In the genomic region with DNA sequence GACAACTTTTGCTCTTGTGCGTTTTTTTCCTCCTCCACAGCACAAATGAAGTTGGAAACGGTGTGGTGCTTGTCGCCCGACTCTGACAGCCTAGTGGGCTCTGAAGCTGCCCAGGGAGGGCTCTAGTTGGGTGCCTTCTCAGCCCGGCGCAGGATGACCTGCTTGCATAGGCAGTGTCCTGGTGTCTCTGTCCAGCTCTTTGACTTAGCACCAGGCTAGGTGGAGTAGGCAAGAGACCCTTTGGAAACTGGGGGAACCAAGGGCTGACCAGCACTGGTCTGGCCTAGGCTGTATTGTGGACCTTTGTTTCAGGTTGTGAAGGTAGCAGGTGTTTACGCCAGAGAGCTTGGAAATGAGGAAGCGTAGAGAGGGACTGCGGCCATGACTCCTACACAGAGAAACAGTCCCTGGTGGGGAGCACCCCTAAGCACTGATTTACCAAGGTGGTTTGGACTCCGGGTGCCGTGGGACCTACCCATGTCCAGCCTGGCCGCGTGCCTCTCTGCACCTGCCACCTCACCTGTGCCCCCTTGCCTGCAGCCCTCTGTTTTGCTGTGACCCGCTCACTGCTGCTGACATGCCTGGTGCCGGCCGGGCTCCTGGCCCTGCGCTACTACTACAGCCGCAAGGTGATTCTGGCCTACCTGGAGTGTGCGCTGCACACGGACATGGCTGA, we compare ENCODE assay signal across 9 mouse cellular contexts. TPM values are rescaled to one million over a fixed set of nuclear protein-coding genes. Genes with fewer than 3 reads are reported as not detected.
DNase-seq lines count a peak whose midpoint lies in the region; ATAC-seq and TF ChIP-seq lines count a peak whose summit lies in the region.
"Had no signal": no experiment of that assay in that cellular context is flagged by ENCODE, and none has a peak within 500 bp of the region (broad histone marks: within the 10 kb centered on the region; RNA-seq: fewer than 3 reads in every experiment).

No protein-coding gene starts in this region.

- peaks cover 18% of the 10 kb centered on the region for H3K9me3 ChIP-seq in megakaryocyte, embryonic 14.5 days
- no peaks in the 10 kb centered on the region for H3K9me3 ChIP-seq in intestine, embryonic 16.5 days (ENCODE audit: control insufficient read depth, low read length)
- no peaks in the 10 kb centered on the region for H3K9me3 ChIP-seq in stomach, embryonic 16.5 days (replicated peaks; ENCODE audit: control insufficient read depth, low read length)

- TF ChIP-seq CTCF in gastrocnemius, adult 2 months (IDR thresholded peaks at IDR 0.05): no peak

- DNase-seq in gastrocnemius, adult 2 months: no peak
- no peak for DNase-seq in gastrocnemius, adult 18-20 months (ENCODE audit: low spot score)
- DNase-seq in spleen, adult 12 weeks (ENCODE audit: low spot score): no peak

- 73% methylated on average over 20 of the region's 20 CpGs for WGBS in intestine, embryonic 16.5 days
- WGBS in stomach, embryonic 16.5 days: 70% methylated on average over 20 of the region's 20 CpGs

- no peaks in the 10 kb centered on the region for H3K36me3 ChIP-seq in megakaryocyte, embryonic 14.5 days (replicated peaks; ENCODE audit: low read length)
- H3K36me3 ChIP-seq in intestine, embryonic 16.5 days (ENCODE audit: control insufficient read depth, insufficient read depth, low read length): no peaks in the 10 kb centered on the region
- H3K36me3 ChIP-seq in stomach, embryonic 16.5 days (ENCODE audit: control insufficient read depth, insufficient read depth, low read length): no peaks in the 10 kb centered on the region

- peaks cover 90% of the 10 kb centered on the region for H3K27me3 ChIP-seq in megakaryocyte, embryonic 14.5 days (replicated peaks)
- H3K27me3 ChIP-seq in intestine, embryonic 16.5 days (replicated peaks; ENCODE audit: control insufficient read depth, insufficient read depth, low read length): peaks cover 39% of the 10 kb centered on the region
- H3K27me3 ChIP-seq in stomach, embryonic 16.5 days (ENCODE audit: control insufficient read depth, insufficient read depth, low read length): peaks cover 51% of the 10 kb centered on the region

- no peak for ATAC-seq in megakaryocyte, adult 5-6 weeks (ENCODE audit: poor library complexity, severe bottlenecking)
- no peak for ATAC-seq in intestine, embryonic 16.5 days
- ATAC-seq in stomach, embryonic 16.5 days (ENCODE audit: insufficient read depth, low FRiP score): no peak
- no peak for ATAC-seq in monocyte, adult 5-6 weeks (replicated peaks; ENCODE audit: insufficient number of reproducible peaks, low FRiP score, low TSS enrichment, poor library complexity, severe bottlenecking)

- peak overlapping the region; percentile 71 for H3K4me3 ChIP-seq in gastrocnemius, adult 2 months
- peak overlapping the region; percentile 56 for H3K4me3 ChIP-seq in megakaryocyte, embryonic 14.5 days (replicated peaks)
- peak overlapping the region; percentile 62 for H3K4me3 ChIP-seq in intestine, embryonic 16.5 days (ENCODE audit: low read length)
- H3K4me3 ChIP-seq in stomach, embryonic 16.5 days (replicated peaks; ENCODE audit: low read length): peak overlapping the region; percentile 69
- H3K4me3 ChIP-seq: myocyte had no signal

- intact Hi-C loops in gastrocnemius, adult 2 months (cut with DNase I): no loop called here

- H3K9ac ChIP-seq in intestine, embryonic 16.5 days (ENCODE audit: low read depth, low read length): no peak overlapping the region
- H3K9ac ChIP-seq in stomach, embryonic 16.5 days (ENCODE audit: low read length): no peak overlapping the region

- no peak overlapping the region for H3K27ac ChIP-seq in gastrocnemius, adult 2 months
- H3K27ac ChIP-seq in intestine, embryonic 16.5 days (ENCODE audit: low read length): no peak overlapping the region
- no peak overlapping the region for H3K27ac ChIP-seq in stomach, embryonic 16.5 days (ENCODE audit: low read length)

- peak overlapping the region; percentile 95 for H3K4me2 ChIP-seq in intestine, embryonic 16.5 days (ENCODE audit: low read depth, low read length)
- H3K4me2 ChIP-seq in stomach, embryonic 16.5 days (ENCODE audit: low read depth, low read length): peak overlapping the region; percentile 96; the same call in 1 of the 2 replicates

- H3K4me1 ChIP-seq in megakaryocyte, embryonic 14.5 days: peaks cover 34% of the 10 kb centered on the region
- H3K4me1 ChIP-seq in intestine, embryonic 16.5 days (ENCODE audit: control insufficient read depth, insufficient read depth, low read length): peaks cover 10% of the 10 kb centered on the region; the same call in 1 of the 2 replicates
- peaks cover 8% of the 10 kb centered on the region; the same call in 1 of the 2 replicates for H3K4me1 ChIP-seq in stomach, embryonic 16.5 days (ENCODE audit: control insufficient read depth, insufficient read depth, low read length)

RNA-seq across cellular contexts. Expression of gene Nat8l, which starts 2.2 kb away (rescaled TPM):
- under 1 TPM; 0.05 to 0.20 TPM for total RNA-seq in gastrocnemius, adult 2 months (2021)
- under 1 TPM; 0.18 to 0.26 TPM for total RNA-seq in gastrocnemius, adult 18-20 months (2021)
- polyA plus RNA-seq in megakaryocyte, embryonic 14.5 days (2012; ENCODE audit: insufficient read depth, low replicate concordance): 0.57 and 1.3 TPM in 2 replicates
- total RNA-seq in megakaryocyte, adult 5-6 weeks (2015): 4.9 and 6.3 TPM in 2 replicates
- 6.7 and 8.4 TPM in 2 replicates for total RNA-seq in megakaryocyte, adult 5-6 weeks (2017)
- polyA plus RNA-seq in intestine, embryonic 16.5 days (2015; fragmentation: Nextera tagmentation; extraction: Ambion mirVana): 0.17 and 0.22 TPM in 2 replicates
- 0.21 and 0.25 TPM in 2 replicates for polyA plus RNA-seq in stomach, embryonic 16.5 days (2015; fragmentation: Nextera tagmentation; extraction: Ambion mirVana)
- total RNA-seq in monocyte, adult 5-6 weeks (2017): 8.2 to 9.5 TPM (median 8.4 TPM) in 3 replicates

RNA-seq across cellular contexts. Expression of gene Gm1673, which starts 14.7 kb away (rescaled TPM):
- not detected for total RNA-seq in gastrocnemius, adult 2 months (2021)
- not detected for total RNA-seq in gastrocnemius, adult 18-20 months (2021)
- polyA plus RNA-seq in megakaryocyte, embryonic 14.5 days (2012; ENCODE audit: insufficient read depth, low replicate concordance): 15.8 and 92.9 TPM in 2 replicates
- 0.48 and 1.5 TPM in 2 replicates for total RNA-seq in megakaryocyte, adult 5-6 weeks (2015)
- total RNA-seq in megakaryocyte, adult 5-6 weeks (2017): 2.0 and 3.8 TPM in 2 replicates
- polyA plus RNA-seq in intestine, embryonic 16.5 days (2015; fragmentation: Nextera tagmentation; extraction: Ambion mirVana): 44.5 and 54.0 TPM in 2 replicates
- 43.3 and 63.2 TPM in 2 replicates for polyA plus RNA-seq in stomach, embryonic 16.5 days (2015; fragmentation: Nextera tagmentation; extraction: Ambion mirVana)
- total RNA-seq in monocyte, adult 5-6 weeks (2017): 4.8 TPM in 1 of 3 replicates, not detected in the others
